Mouse (Mus musculus) small intestine, adult 10 weeks (tissue): ENCODE measurements around the gene Catsper4. TPM values are rescaled to one million over a fixed set of nuclear protein-coding genes. Genes with fewer than 3 reads are reported as not detected.

Experiments used
- polyA plus RNA-seq: library from polyadenylated mRNA; stranded (reverse); fragments of 350-450 nt; fragmentation: Illumina TruSeq; extraction: RNeasy Lipid Tissue Mini Kit (QIAGEN cat#74804); gene quantifications from one replicate; pipeline ENCODE4 v1.2.3, GENCODE M21; 2014; ENCODE audit warnings: low replicate concordance

Catsper4 gene
- polyA plus RNA-seq: not detected

DNA sequence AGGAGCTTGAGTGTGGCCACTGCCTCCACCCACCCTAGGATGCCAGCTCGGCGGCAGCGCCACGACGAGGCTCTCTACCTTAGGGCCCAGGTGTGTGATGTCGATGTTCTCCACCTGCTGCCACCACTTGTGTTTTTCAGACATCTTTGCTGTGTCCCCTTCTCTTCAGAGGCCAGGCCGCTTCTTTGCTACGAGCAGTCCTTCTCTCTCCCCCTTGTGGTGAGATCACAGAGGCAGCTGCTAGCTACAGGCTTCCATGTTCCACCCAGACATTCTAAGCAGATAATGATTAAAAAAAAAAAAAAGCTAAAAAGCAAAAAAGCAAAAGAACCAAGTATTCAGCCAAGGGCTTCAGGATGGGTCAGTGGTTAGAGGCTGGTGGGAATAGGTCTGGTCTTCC, at the start of gene Catsper4:
TSS of gene Catsper4 (minus strand) at position 190 of the 400 bp plus-strand sequence.

DNA sequence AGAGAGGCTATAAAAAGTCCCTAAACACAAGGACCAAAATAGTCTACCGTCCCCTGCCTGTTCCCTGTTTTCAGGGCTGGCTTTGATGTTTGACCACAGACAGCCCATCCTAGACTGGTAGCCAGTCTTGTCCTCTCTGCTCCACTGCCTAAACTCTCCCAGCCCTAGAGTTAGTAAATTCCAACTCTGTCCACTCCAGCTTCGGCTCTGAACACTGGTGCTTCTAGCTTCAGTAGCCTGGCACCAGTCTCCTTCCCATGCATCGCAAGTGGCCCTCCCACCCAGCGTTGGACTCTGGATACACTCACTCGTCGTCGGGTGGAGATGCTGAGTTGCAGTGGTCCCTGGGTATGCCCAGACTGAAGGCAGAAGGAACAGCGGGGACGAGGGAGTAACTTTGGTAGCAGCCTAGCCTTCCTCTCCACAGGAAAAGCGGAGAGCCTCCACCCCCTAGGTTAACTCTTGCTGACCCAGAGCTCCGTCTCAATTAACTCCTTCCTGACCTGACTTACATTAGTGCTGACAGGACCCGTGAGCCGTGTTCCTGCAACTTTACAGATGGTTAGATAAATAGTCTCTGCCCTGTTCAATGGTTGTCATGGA, 26.6 kb upstream of the Catsper4 start, which contains the start of gene Grrp1:
TSS of gene Grrp1 (minus strand) at position 385 of the 603 bp plus-strand sequence.

DNA sequence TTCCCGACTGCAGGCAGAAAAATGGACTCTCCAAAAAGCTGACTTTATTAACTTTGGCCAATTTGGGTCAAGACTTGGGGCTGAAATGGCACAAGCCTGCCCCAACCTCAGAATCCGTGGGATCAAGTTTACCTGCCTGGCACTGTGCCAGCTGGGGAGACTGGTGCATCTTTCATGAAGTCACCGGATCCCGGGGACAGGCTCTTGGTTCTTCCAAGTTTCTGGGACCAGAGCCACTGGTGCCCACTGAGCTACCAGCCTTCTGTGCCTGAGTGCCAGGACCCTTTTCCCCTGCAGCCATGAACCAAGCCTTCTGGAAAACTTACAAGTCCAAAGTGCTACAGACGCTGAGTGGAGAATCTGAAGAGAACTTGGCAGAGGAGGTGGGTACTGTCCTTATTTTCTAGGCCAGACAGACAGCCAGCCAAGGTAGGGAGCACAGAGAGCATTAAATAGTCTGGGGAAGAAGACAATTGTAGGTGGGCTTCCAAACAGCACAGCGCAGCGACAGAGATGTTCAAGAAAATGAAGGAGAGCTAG, 19.6 kb upstream of the Catsper4 start, which contains the start of gene Gm30191:
TSS of gene Gm30191 (plus strand) at position 217 of the 540 bp plus-strand sequence.

DNA sequence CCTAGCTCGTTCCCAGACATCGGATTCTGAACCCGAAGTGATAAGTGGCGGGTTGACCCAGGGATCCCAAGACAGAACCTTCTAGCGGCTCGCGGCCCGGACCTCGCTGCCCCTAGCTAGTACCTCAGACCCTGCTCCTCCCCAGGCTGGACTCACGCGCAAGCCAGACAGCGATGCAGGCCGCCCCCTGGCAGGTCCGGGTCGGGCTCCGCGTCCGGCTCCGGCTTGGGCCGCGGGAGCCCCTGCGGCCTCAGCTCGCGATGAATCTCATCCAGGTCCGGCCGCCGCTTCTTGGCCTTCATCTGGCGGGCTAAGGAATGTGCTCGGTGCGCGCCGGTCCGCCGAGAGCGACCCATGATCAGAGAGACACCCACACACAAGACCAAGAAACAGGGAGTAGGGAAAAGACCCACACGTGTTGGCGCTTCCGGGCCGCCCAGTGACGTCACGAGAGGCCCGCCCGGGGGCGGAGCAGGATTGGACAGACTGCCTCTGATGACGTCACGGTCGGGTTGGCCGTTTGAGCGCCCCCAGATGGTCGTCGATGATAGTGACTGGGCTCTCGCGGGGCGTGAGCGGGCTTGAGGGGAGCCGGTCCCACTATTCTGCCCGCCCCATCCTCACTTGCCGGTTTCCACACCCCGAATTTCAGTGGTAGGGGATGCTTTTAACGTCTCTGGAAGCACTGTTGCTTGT, 18.1 kb upstream of the Catsper4 start, which contains the start of gene Zfp593:
TSS of gene Zfp593 (minus strand) at position 445 of the 696 bp plus-strand sequence.

DNA sequence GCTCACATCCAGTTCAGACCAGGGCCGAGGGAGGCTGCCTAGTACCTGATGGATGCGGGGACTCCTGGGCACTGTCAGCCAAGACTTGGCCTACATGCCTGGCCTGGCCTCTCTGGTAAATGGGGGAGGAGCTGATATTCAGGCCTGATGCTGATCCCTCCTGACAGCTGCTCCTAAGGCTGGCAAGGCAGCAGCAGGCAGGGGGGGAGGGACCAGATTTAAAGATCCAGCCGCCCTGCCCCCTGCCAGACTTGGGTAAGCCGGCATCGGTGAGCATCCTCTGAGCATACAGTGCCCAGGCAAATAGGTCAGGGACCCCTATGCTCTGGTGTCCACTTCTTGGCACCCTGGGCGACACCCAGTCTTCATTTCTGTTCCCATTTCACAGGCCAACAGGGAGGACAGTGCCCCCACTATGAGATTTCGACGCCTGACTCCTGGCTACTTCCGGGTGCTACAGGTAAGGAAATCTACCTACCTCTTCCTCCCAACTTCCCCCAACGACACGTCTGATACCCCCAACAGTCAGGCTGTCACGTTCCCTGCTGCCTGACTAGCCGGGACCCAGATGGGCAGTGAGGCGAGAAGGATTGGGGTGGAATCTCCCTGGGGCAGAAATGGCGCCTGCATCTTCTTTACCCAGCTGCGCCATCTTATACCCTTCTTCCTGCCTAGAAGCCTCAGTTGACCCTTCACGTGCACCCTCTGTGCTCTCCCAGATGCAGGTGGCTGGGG, 16.5 kb upstream of the Catsper4 start, which contains the start of gene E130218I03Rik:
TSS of gene E130218I03Rik (plus strand) at position 147 of the 735 bp plus-strand sequence.

DNA sequence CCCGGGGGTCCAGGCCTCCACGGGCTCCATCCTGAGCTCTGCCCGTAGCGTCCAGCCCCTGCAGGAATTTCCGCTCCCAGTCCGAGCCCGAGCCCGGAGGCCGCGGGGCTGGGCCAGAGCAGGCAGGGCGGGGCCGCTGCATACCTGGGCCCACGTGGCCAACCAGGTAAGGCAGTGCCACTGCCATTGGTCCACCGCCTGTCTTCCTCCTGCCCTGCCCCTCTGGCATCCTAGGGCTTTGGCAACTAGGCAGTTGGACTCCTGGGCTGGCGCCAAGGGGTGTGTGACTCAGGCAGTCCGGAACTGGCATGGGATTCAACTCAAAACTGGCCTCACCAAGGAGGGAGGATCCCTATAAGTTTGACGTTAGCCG, 11.1 kb upstream of the Catsper4 start, which contains the start of gene Cnksr1:
TSS of gene Cnksr1 (minus strand) at position 121 of the 373 bp plus-strand sequence.

DNA sequence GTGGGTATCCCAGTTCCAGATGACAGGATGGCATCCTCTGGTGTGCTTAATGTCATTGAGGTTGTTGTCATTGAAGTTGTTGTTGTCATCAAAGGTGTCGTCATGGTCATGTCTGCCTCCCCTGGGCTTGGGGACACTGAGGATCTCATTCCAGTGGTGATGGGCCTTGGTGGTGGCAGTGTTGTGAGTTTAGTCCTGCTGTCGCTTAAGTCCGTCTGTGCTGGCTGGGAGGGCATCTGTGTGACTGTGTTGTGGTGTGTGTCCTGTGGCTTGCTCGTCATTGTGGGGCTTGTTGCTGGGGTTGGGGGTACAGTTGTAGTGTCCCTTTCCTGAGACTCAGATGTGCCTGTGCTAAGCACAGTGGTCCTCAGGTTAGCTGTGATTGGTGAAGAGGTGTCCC, 24.3 kb downstream of the Catsper4 start, which contains the start of gene Gm7534:
TSS of gene Gm7534 (minus strand) at position 101 of the 400 bp plus-strand sequence.

Other genes with a start within 250 kb of the Catsper4 start
- gene Dhdds, start 226.5 kb downstream of the Catsper4 start, polyA plus RNA-seq: 10.2 TPM
- not detected for gene Lin28a, start 208.5 kb downstream of the Catsper4 start, polyA plus RNA-seq
- gene Zfp683, start 173.5 kb downstream of the Catsper4 start, polyA plus RNA-seq: not detected
- 4.2 TPM for gene Crybg2, start 166.6 kb downstream of the Catsper4 start, polyA plus RNA-seq
- gene Cd52, start 132.3 kb downstream of the Catsper4 start, polyA plus RNA-seq: 51.9 TPM
- gene Ubxn11, start 124.8 kb downstream of the Catsper4 start, polyA plus RNA-seq: not detected
- 1.7 TPM for gene Sh3bgrl3, start 98.6 kb downstream of the Catsper4 start, polyA plus RNA-seq
- gene Cep85, start 40.3 kb downstream of the Catsper4 start, polyA plus RNA-seq: 3.7 TPM
- not detected for gene Gm7534, start 24.4 kb downstream of the Catsper4 start, polyA plus RNA-seq
- gene Cnksr1, start 11.0 kb upstream of the Catsper4 start, polyA plus RNA-seq: 1.0 TPM
- not detected for gene E130218I03Rik, start 16.3 kb upstream of the Catsper4 start, polyA plus RNA-seq
- 0.22 TPM for gene Zfp593, start 18.2 kb upstream of the Catsper4 start, polyA plus RNA-seq
- not detected for gene Gm30191, start 19.6 kb upstream of the Catsper4 start, polyA plus RNA-seq
- not detected for gene Grrp1, start 26.7 kb upstream of the Catsper4 start, polyA plus RNA-seq
- 28.0 TPM for gene Pdik1l, start 60.5 kb upstream of the Catsper4 start, polyA plus RNA-seq
- 0.48 TPM for gene Trim63, start 87.7 kb upstream of the Catsper4 start, polyA plus RNA-seq
- 17.2 TPM for gene Slc30a2, start 115.8 kb upstream of the Catsper4 start, polyA plus RNA-seq
- gene Extl1, start 156.5 kb upstream of the Catsper4 start, polyA plus RNA-seq: not detected
- 19.8 TPM for gene Pafah2, start 168.9 kb upstream of the Catsper4 start, polyA plus RNA-seq
- gene Stmn1, start 240.9 kb upstream of the Catsper4 start, polyA plus RNA-seq: 73.5 TPM